Mouse (Mus musculus): Measurements from ENCODE around the gene Myo7a.
A peak's percentile ranks its signal among the peaks of the same experiment; 100 is the strongest.

Myo7a gene

GRCm38 (mm10) chr7:98142247-98142646 is 22.9 kb upstream of the Myo7a start:
- DNase-seq: no peak

GRCm38 (mm10) chr7:98141206-98141605 is 21.9 kb upstream of the Myo7a start:
- peak; percentile 45 for DNase-seq

GRCm38 (mm10) chr7:98140597-98140996 is 21.3 kb upstream of the Myo7a start:
- DNase-seq: peak; percentile 42

GRCm38 (mm10) chr7:98139216-98139615 is 19.9 kb upstream of the Myo7a start:
- DNase-seq: no peak

GRCm38 (mm10) chr7:98137995-98138394 is 18.7 kb upstream of the Myo7a start:
- no peak for DNase-seq

GRCm38 (mm10) chr7:98137583-98137982 is 18.3 kb upstream of the Myo7a start:
- DNase-seq: no peak

- no peak for DNase-seq
Measured at GRCm38 (mm10) chr7:98131751-98132150, 12.4 kb upstream of the Myo7a start.

GRCm38 (mm10) chr7:98125473-98125872 is 6.1 kb upstream of the Myo7a start:
- peak; percentile 53 for DNase-seq

- no peak for DNase-seq
Measured at GRCm38 (mm10) chr7:98124701-98125100, 5.4 kb upstream of the Myo7a start.

- peak; percentile 39 for DNase-seq
Measured at GRCm38 (mm10) chr7:98121673-98122072, 2.3 kb upstream of the Myo7a start.

GRCm38 (mm10) chr7:98121241-98121640 is 1.9 kb upstream of the Myo7a start:
- no peak for DNase-seq

GRCm38 (mm10) chr7:98120325-98120724 is 1.0 kb upstream of the Myo7a start:
- peak; percentile 80 for DNase-seq

- DNase-seq: no peak
Measured at GRCm38 (mm10) chr7:98119961-98120232, 573 bp upstream of the Myo7a start.

GRCm38 (mm10) chr7:98117012-98117660 is 2.2 kb downstream of the Myo7a start:
- DNase-seq: peak; percentile 92

GRCm38 (mm10) chr7:98114656-98115055 is 4.7 kb downstream of the Myo7a start:
- no peak for DNase-seq

- DNase-seq: no peak
Measured at GRCm38 (mm10) chr7:98111233-98111632, 8.1 kb downstream of the Myo7a start.

GRCm38 (mm10) chr7:98109771-98110170 is 9.6 kb downstream of the Myo7a start:
- no peak for DNase-seq

- DNase-seq: no peak
Measured at GRCm38 (mm10) chr7:98108636-98109430, 10.5 kb downstream of the Myo7a start.

- no peak for DNase-seq
Measured at GRCm38 (mm10) chr7:98106272-98106671, 13.1 kb downstream of the Myo7a start.

- DNase-seq: peak; percentile 43
Measured at GRCm38 (mm10) chr7:98104481-98105435, 14.6 kb downstream of the Myo7a start.

GRCm38 (mm10) chr7:98103942-98104292 is 15.4 kb downstream of the Myo7a start:
- DNase-seq: no peak

GRCm38 (mm10) chr7:98103002-98103941 is 16.1 kb downstream of the Myo7a start:
- peak; percentile 90 for DNase-seq

Data from lung, postnatal 10 days (tissue).